Mouse (Mus musculus): Measurements from ENCODE around the gene Nt5dc3. TPM values are rescaled to one million over a fixed set of nuclear protein-coding genes. Genes with fewer than 3 reads are reported as not detected.

Nt5dc3 gene
- polyA plus RNA-seq, 1 experiment from 2014 or later: 1.8 TPM

- 71% methylated on average over 1 of the region's 1 CpGs for WGBS
- Histone ChIP-seq H3K27me3 (ENCODE audit: control insufficient read depth, insufficient read depth, low read length) (no peaks in the 10 kb centered on the region), H3K27ac (ENCODE audit: low read length) (no peak overlapping the region), H3K4me3 (replicated peaks; ENCODE audit: low read length) (no peak overlapping the region), H3K4me2 (ENCODE audit: low read depth, low read length) (no peak overlapping the region), H3K9me3 (replicated peaks; ENCODE audit: control insufficient read depth, low read length) (no peaks in the 10 kb centered on the region), H3K4me1 (ENCODE audit: control insufficient read depth, insufficient read depth, low read length) (no peaks in the 10 kb centered on the region), H3K36me3 (ENCODE audit: control insufficient read depth, insufficient read depth, low read length) (no peaks in the 10 kb centered on the region), H3K9ac (ENCODE audit: low read length) (no peak overlapping the region)
- ATAC-seq (ENCODE audit: insufficient read depth, low FRiP score): no peak
These were observed 17.6 kb upstream of the Nt5dc3 start for GRCm38 (mm10) chr10:86761236-86761635.

- ATAC-seq (ENCODE audit: insufficient read depth, low FRiP score): no peak
- H3K36me3 ChIP-seq (ENCODE audit: control insufficient read depth, insufficient read depth, low read length): no peaks in the 10 kb centered on the region
- no peak overlapping the region for H3K4me3 ChIP-seq (replicated peaks; ENCODE audit: low read length)
- no peak overlapping the region for H3K9ac ChIP-seq (ENCODE audit: low read length)
- no peak overlapping the region for H3K27ac ChIP-seq (ENCODE audit: low read length)
- no peaks in the 10 kb centered on the region for H3K27me3 ChIP-seq (ENCODE audit: control insufficient read depth, insufficient read depth, low read length)
- H3K4me1 ChIP-seq (ENCODE audit: control insufficient read depth, insufficient read depth, low read length): no peaks in the 10 kb centered on the region
- WGBS: 57% methylated on average over 7 of the region's 7 CpGs
- H3K4me2 ChIP-seq (ENCODE audit: low read depth, low read length): no peak overlapping the region
- H3K9me3 ChIP-seq (replicated peaks; ENCODE audit: control insufficient read depth, low read length): no peaks in the 10 kb centered on the region
These were observed 17.0 kb upstream of the Nt5dc3 start for GRCm38 (mm10) chr10:86761722-86762383.

- Histone ChIP-seq H3K4me2 (ENCODE audit: low read depth, low read length) (no peak overlapping the region), H3K9ac (ENCODE audit: low read length) (no peak overlapping the region), H3K36me3 (ENCODE audit: control insufficient read depth, insufficient read depth, low read length) (no peaks in the 10 kb centered on the region), H3K4me3 (replicated peaks; ENCODE audit: low read length) (no peak overlapping the region), H3K4me1 (ENCODE audit: control insufficient read depth, insufficient read depth, low read length) (no peaks in the 10 kb centered on the region), H3K27me3 (ENCODE audit: control insufficient read depth, insufficient read depth, low read length) (no peaks in the 10 kb centered on the region), H3K27ac (ENCODE audit: low read length) (no peak overlapping the region), H3K9me3 (replicated peaks; ENCODE audit: control insufficient read depth, low read length) (no peaks in the 10 kb centered on the region)
- 57% methylated on average over 3 of the region's 3 CpGs for WGBS
- ATAC-seq (ENCODE audit: insufficient read depth, low FRiP score): no peak
These were observed 16.4 kb upstream of the Nt5dc3 start for GRCm38 (mm10) chr10:86762384-86762730.

- 62% methylated on average over 5 of the region's 5 CpGs for WGBS
- Histone ChIP-seq H3K4me1 (ENCODE audit: control insufficient read depth, insufficient read depth, low read length) (no peaks in the 10 kb centered on the region), H3K27ac (ENCODE audit: low read length) (no peak within 1 kb of the TSS), H3K9me3 (replicated peaks; ENCODE audit: control insufficient read depth, low read length) (no peaks in the 10 kb centered on the region), H3K4me2 (ENCODE audit: low read depth, low read length) (no peak within 1 kb of the TSS), H3K4me3 (replicated peaks; ENCODE audit: low read length) (no peak within 1 kb of the TSS), H3K9ac (ENCODE audit: low read length) (no peak within 1 kb of the TSS), H3K36me3 (ENCODE audit: control insufficient read depth, insufficient read depth, low read length) (no peaks in the 10 kb centered on the region), H3K27me3 (ENCODE audit: control insufficient read depth, insufficient read depth, low read length) (no peaks in the 10 kb centered on the region)
- ATAC-seq (ENCODE audit: insufficient read depth, low FRiP score): no peak
These were observed 15.1 kb upstream of the Nt5dc3 start, which contains the start of gene Gm49358 for GRCm38 (mm10) chr10:86763672-86764071. TSS of gene Gm49358 (plus strand) at chr10:86763972.

- 88% methylated on average over 4 of the region's 4 CpGs for WGBS
These were observed 13.3 kb upstream of the Nt5dc3 start for GRCm38 (mm10) chr10:86765344-86765966.

GRCm38 (mm10) chr10:86769216-86769615 is 9.6 kb upstream of the Nt5dc3 start:
- H3K4me1 ChIP-seq (ENCODE audit: control insufficient read depth, insufficient read depth, low read length): no peaks in the 10 kb centered on the region; the same call in 1 of the 2 replicates
- 54% methylated on average over 5 of the region's 5 CpGs for WGBS
- no peak for ATAC-seq (ENCODE audit: insufficient read depth, low FRiP score)
- H3K4me2 ChIP-seq (ENCODE audit: low read depth, low read length): no peak overlapping the region
- no peak overlapping the region for H3K9ac ChIP-seq (ENCODE audit: low read length)
- no peak overlapping the region for H3K4me3 ChIP-seq (replicated peaks; ENCODE audit: low read length)
- H3K27ac ChIP-seq (ENCODE audit: low read length): no peak overlapping the region
- no peaks in the 10 kb centered on the region for H3K27me3 ChIP-seq (ENCODE audit: control insufficient read depth, insufficient read depth, low read length)
- no peaks in the 10 kb centered on the region for H3K9me3 ChIP-seq (replicated peaks; ENCODE audit: control insufficient read depth, low read length)
- H3K36me3 ChIP-seq (ENCODE audit: control insufficient read depth, insufficient read depth, low read length): no peaks in the 10 kb centered on the region

More at GRCm38 (mm10) chr10:86765344-86765966, 13.3 kb upstream of the Nt5dc3 start:
- Histone ChIP-seq H3K4me2 (ENCODE audit: low read depth, low read length) (no peak overlapping the region), H3K36me3 (ENCODE audit: control insufficient read depth, insufficient read depth, low read length) (no peaks in the 10 kb centered on the region), H3K27me3 (ENCODE audit: control insufficient read depth, insufficient read depth, low read length) (no peaks in the 10 kb centered on the region), H3K27ac (ENCODE audit: low read length) (no peak overlapping the region), H3K9me3 (replicated peaks; ENCODE audit: control insufficient read depth, low read length) (no peaks in the 10 kb centered on the region), H3K4me1 (ENCODE audit: control insufficient read depth, insufficient read depth, low read length) (no peaks in the 10 kb centered on the region), H3K4me3 (replicated peaks; ENCODE audit: low read length) (no peak overlapping the region), H3K9ac (ENCODE audit: low read length) (no peak overlapping the region)
- ATAC-seq (ENCODE audit: insufficient read depth, low FRiP score): no peak

GRCm38 (mm10) chr10:86769797-86770196 is 9.0 kb upstream of the Nt5dc3 start:
- 40% methylated on average over 4 of the region's 4 CpGs for WGBS
- ATAC-seq (ENCODE audit: insufficient read depth, low FRiP score): 0 out of 2 replicates have a peak, but pooled peaks have one; percentile 17
- H3K9ac ChIP-seq (ENCODE audit: low read length): no peak overlapping the region

GRCm38 (mm10) chr10:86771701-86772100 is 7.1 kb upstream of the Nt5dc3 start:
- Histone ChIP-seq H3K36me3 (ENCODE audit: control insufficient read depth, insufficient read depth, low read length) (no peaks in the 10 kb centered on the region), H3K4me1 (ENCODE audit: control insufficient read depth, insufficient read depth, low read length) (no peaks in the 10 kb centered on the region; the same call in 1 of the 2 replicates), H3K27me3 (ENCODE audit: control insufficient read depth, insufficient read depth, low read length) (no peaks in the 10 kb centered on the region), H3K4me3 (replicated peaks; ENCODE audit: low read length) (no peak overlapping the region), H3K9me3 (replicated peaks; ENCODE audit: control insufficient read depth, low read length) (no peaks in the 10 kb centered on the region), H3K9ac (ENCODE audit: low read length) (no peak overlapping the region), H3K27ac (ENCODE audit: low read length) (no peak overlapping the region), H3K4me2 (ENCODE audit: low read depth, low read length) (no peak overlapping the region)
- no peak for ATAC-seq (ENCODE audit: insufficient read depth, low FRiP score)
- WGBS: 80% methylated on average over 5 of the region's 5 CpGs

More at GRCm38 (mm10) chr10:86769797-86770196, 9.0 kb upstream of the Nt5dc3 start:
- H3K27me3 ChIP-seq (ENCODE audit: control insufficient read depth, insufficient read depth, low read length): no peaks in the 10 kb centered on the region
- no peak overlapping the region for H3K4me3 ChIP-seq (replicated peaks; ENCODE audit: low read length)
- no peak overlapping the region for H3K4me2 ChIP-seq (ENCODE audit: low read depth, low read length)
- no peaks in the 10 kb centered on the region for H3K9me3 ChIP-seq (replicated peaks; ENCODE audit: control insufficient read depth, low read length)
- H3K4me1 ChIP-seq (ENCODE audit: control insufficient read depth, insufficient read depth, low read length): no peaks in the 10 kb centered on the region; the same call in 1 of the 2 replicates
- no peak overlapping the region for H3K27ac ChIP-seq (ENCODE audit: low read length)
- H3K36me3 ChIP-seq (ENCODE audit: control insufficient read depth, insufficient read depth, low read length): no peaks in the 10 kb centered on the region

- H3K4me2 ChIP-seq (ENCODE audit: low read depth, low read length): no peak overlapping the region
- no peaks in the 10 kb centered on the region for H3K9me3 ChIP-seq (replicated peaks; ENCODE audit: control insufficient read depth, low read length)
- no peaks in the 10 kb centered on the region; the same call in 1 of the 2 replicates for H3K4me1 ChIP-seq (ENCODE audit: control insufficient read depth, insufficient read depth, low read length)
- H3K36me3 ChIP-seq (ENCODE audit: control insufficient read depth, insufficient read depth, low read length): no peaks in the 10 kb centered on the region
- no peak for ATAC-seq (ENCODE audit: insufficient read depth, low FRiP score)
- 49% methylated on average over 6 of the region's 6 CpGs for WGBS
- no peak overlapping the region for H3K4me3 ChIP-seq (replicated peaks; ENCODE audit: low read length)
- H3K9ac ChIP-seq (ENCODE audit: low read length): no peak overlapping the region
- no peak overlapping the region for H3K27ac ChIP-seq (ENCODE audit: low read length)
- H3K27me3 ChIP-seq (ENCODE audit: control insufficient read depth, insufficient read depth, low read length): no peaks in the 10 kb centered on the region
These were observed 6.6 kb upstream of the Nt5dc3 start for GRCm38 (mm10) chr10:86772231-86772631.
